9 mouse cellular contexts compared by ENCODE assay signal in the genomic region with DNA sequence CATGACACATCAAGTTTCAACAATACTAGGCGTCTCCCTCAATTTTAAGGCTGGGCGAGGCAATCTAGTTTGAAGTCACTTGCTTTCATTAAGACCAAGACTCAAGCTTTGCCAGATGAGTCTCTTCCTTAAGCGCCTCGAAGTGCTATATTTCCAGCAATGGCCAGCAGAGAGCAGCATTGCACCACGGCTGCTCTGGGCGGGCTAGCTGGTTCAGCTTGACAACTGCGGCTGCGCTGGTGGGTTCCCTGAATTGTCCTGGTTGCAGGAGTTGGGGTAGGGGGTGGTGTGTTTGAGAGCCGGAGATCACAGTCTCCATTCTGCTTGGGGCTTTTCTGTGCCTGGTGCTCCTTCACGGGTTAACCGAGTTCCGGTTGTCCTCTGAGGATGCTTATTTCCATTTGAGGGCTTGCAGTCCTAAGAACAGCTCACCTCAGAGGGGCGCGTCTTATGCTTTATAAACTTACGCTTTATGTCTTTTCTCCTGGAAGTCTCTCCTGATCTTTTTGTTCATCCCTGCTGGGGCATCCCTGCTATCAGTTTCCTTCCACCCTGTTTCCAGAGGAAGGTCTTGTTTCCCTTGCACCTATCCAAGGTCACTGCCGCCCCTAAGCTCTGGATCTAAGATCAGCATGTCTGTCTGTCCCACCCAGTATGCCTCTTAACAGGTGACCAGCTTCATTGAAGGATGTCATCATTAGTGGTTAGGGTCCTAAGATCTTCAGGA. TPM values are rescaled to one million over a fixed set of nuclear protein-coding genes. Genes with fewer than 3 reads are reported as not detected.
A peak's percentile ranks its signal among the peaks of the same experiment; 100 is the strongest.
DNase-seq lines count a peak whose midpoint lies in the region; ATAC-seq and TF ChIP-seq lines count a peak whose summit lies in the region.
"Had no signal": no experiment of that assay in that cellular context is flagged by ENCODE, and none has a peak within 500 bp of the region (broad histone marks: within the 10 kb centered on the region; RNA-seq: fewer than 3 reads in every experiment).

No protein-coding gene starts in this region.

- 0 out of 2 replicates have a peak overlapping the region, but pooled peaks have one; percentile 20 for H3K4me2 ChIP-seq in lung, embryonic 14.5 days
- H3K4me2 ChIP-seq: limb, embryonic 12.5 days had no signal

- no peak overlapping the region for H3K9ac ChIP-seq in lung, embryonic 14.5 days
- H3K9ac ChIP-seq: limb, embryonic 12.5 days had no signal

- peak; percentile 54 for ATAC-seq in lung, embryonic 14.5 days (ENCODE audit: insufficient read depth)
- no peak for ATAC-seq in inflammation-experienced regulatory T-cells, adult 6 months

- no peaks in the 10 kb centered on the region for H3K4me1 ChIP-seq in lung, embryonic 14.5 days (ENCODE audit: insufficient read depth)
- H3K4me1 ChIP-seq: limb, embryonic 12.5 days had no signal

- H3K4me3 ChIP-seq in lung, embryonic 14.5 days (ENCODE audit: low read depth, low read length) = no peak overlapping the region
- H3K4me3 ChIP-seq: limb, embryonic 12.5 days had no signal

- TF ChIP-seq CTCF in lung, embryonic 14.5 days (IDR thresholded peaks at IDR 0.05; ENCODE audit: low read depth) = peak; percentile 96

- WGBS in lung, embryonic 14.5 days = 21% methylated on average over 16 of the region's 16 CpGs

- DNase-seq in CD4-positive helper T cell, adult 2 months (ENCODE audit: low read depth, low spot score) = peak; percentile 45
- peak; percentile 68 for DNase-seq in WW6 (ENCODE audit: low read depth, low spot score)
- DNase-seq in embryo, embryonic 10.5 days (ENCODE audit: low spot score) = peak; percentile 92
- peak; percentile 30 for DNase-seq in heart, adult 8-10 months (ENCODE audit: low spot score)
- peak; percentile 68 to 77 for DNase-seq in kidney, postnatal 25 days
- peak; percentile 92 for DNase-seq in lung, embryonic 14.5 days
- peak; percentile 80 for DNase-seq in retina, postnatal 7 days (ENCODE audit: low read depth, low spot score)

- no peak overlapping the region for H3K27ac ChIP-seq in lung, embryonic 14.5 days (ENCODE audit: low read depth)
- H3K27ac ChIP-seq: limb, embryonic 12.5 days had no signal

- no peaks in the 10 kb centered on the region for H3K9me3 ChIP-seq in lung, embryonic 14.5 days (ENCODE audit: low read depth, low read length)
- H3K9me3 ChIP-seq: limb, embryonic 12.5 days had no signal

- no peaks in the 10 kb centered on the region for H3K36me3 ChIP-seq in lung, embryonic 14.5 days (ENCODE audit: insufficient read depth)
- H3K36me3 ChIP-seq: limb, embryonic 12.5 days had no signal

- peaks cover 7% of the 10 kb centered on the region; the same call in 1 of the 2 replicates for H3K27me3 ChIP-seq in lung, embryonic 14.5 days (ENCODE audit: insufficient read depth, low read length)

RNA-seq across cellular contexts. Expression of gene Grid1, which starts 9.0 kb away (rescaled TPM):
- total RNA-seq in heart, adult 8-10 months (2022) = under 1 TPM in 1 of 4 experiments, not detected in 3; 0.22 TPM
- polyA plus RNA-seq in lung, embryonic 14.5 days (2014; fragmentation: Nextera tagmentation; extraction: Ambion mirVana) = 0.13 and 0.26 TPM in 2 replicates
- not detected for polyA plus RNA-seq in inflammation-experienced regulatory T-cells, adult 6 months (2017; shearing (Covaris generic))

Comparison
In these comparisons a context has a peak if more than half of its experiments do, and no peak if none do; other contexts are left out.
1. DNase-seq: peak in every context shown above with its lines; median percentile 92 in embryo, embryonic 10.5 days; 92 in lung, embryonic 14.5 days; 80 in retina, postnatal 7 days; 72 in kidney, postnatal 25 days; 68 in WW6; 45 in CD4-positive helper T cell, adult 2 months; 30 in heart, adult 8-10 months.